Mouse (Mus musculus): Measurements from ENCODE around the gene Fam19a5. TPM values are rescaled to one million over a fixed set of nuclear protein-coding genes. Genes with fewer than 3 reads are reported as not detected.

Fam19a5 gene
- polyA plus RNA-seq, 1 experiment, result 0.68 TPM

- Histone ChIP-seq H3K4me3 (ENCODE audit: control insufficient read depth, low read depth, low read length) (no peak overlapping the region), H3K27ac (ENCODE audit: control insufficient read depth, insufficient read depth, low read depth, low read length) (no peak overlapping the region), H3K36me3 (ENCODE audit: control insufficient read depth, insufficient read depth, low read length) (no peaks in the 10 kb centered on the region), H3K4me1 (ENCODE audit: control insufficient read depth, insufficient read depth, low read length) (no peaks in the 10 kb centered on the region), H3K27me3 (ENCODE audit: control insufficient read depth, insufficient read depth, low read length) (no peaks in the 10 kb centered on the region)
- TF ChIP-seq CTCF (IDR thresholded peaks at IDR 0.05; ENCODE audit: control insufficient read depth, insufficient read depth, insufficient replicate concordance, low read depth, low read length) (no peak), POLR2A (IDR thresholded peaks at IDR 0.05; ENCODE audit: control insufficient read depth, low read depth, low read length) (no peak)
These were observed 147.3 kb downstream of the Fam19a5 start for GRCm38 (mm10) chr15:87691271-87691955.

- H3K27me3 ChIP-seq (ENCODE audit: control insufficient read depth, insufficient read depth, low read length), result no peaks in the 10 kb centered on the region
- no peaks in the 10 kb centered on the region for H3K4me1 ChIP-seq (ENCODE audit: control insufficient read depth, insufficient read depth, low read length)
- TF ChIP-seq POLR2A (IDR thresholded peaks at IDR 0.05; ENCODE audit: control insufficient read depth, low read depth, low read length) (no peak), CTCF (IDR thresholded peaks at IDR 0.05; ENCODE audit: control insufficient read depth, insufficient read depth, insufficient replicate concordance, low read depth, low read length) (no peak)
- no peak overlapping the region for H3K4me3 ChIP-seq (ENCODE audit: control insufficient read depth, low read depth, low read length)
- H3K36me3 ChIP-seq (ENCODE audit: control insufficient read depth, insufficient read depth, low read length), result no peaks in the 10 kb centered on the region
- H3K27ac ChIP-seq (ENCODE audit: control insufficient read depth, insufficient read depth, low read depth, low read length), result no peak overlapping the region
These were observed 147.9 kb downstream of the Fam19a5 start for GRCm38 (mm10) chr15:87691958-87692357.

- Histone ChIP-seq H3K4me1 (ENCODE audit: control insufficient read depth, insufficient read depth, low read length) (no peaks in the 10 kb centered on the region), H3K36me3 (ENCODE audit: control insufficient read depth, insufficient read depth, low read length) (no peaks in the 10 kb centered on the region), H3K27me3 (ENCODE audit: control insufficient read depth, insufficient read depth, low read length) (no peaks in the 10 kb centered on the region), H3K27ac (ENCODE audit: control insufficient read depth, insufficient read depth, low read depth, low read length) (no peak overlapping the region), H3K4me3 (ENCODE audit: control insufficient read depth, low read depth, low read length) (no peak overlapping the region)
- TF ChIP-seq POLR2A (IDR thresholded peaks at IDR 0.05; ENCODE audit: control insufficient read depth, low read depth, low read length) (no peak), CTCF (IDR thresholded peaks at IDR 0.05; ENCODE audit: control insufficient read depth, insufficient read depth, insufficient replicate concordance, low read depth, low read length) (no peak)
These were observed 148.3 kb downstream of the Fam19a5 start for GRCm38 (mm10) chr15:87692394-87692793.

GRCm38 (mm10) chr15:87692865-87693513, 148.9 kb downstream of the Fam19a5 start:
- Histone ChIP-seq H3K36me3 (ENCODE audit: control insufficient read depth, insufficient read depth, low read length) (no peaks in the 10 kb centered on the region), H3K4me1 (ENCODE audit: control insufficient read depth, insufficient read depth, low read length) (no peaks in the 10 kb centered on the region), H3K4me3 (ENCODE audit: control insufficient read depth, low read depth, low read length) (no peak overlapping the region), H3K27ac (ENCODE audit: control insufficient read depth, insufficient read depth, low read depth, low read length) (no peak overlapping the region), H3K27me3 (ENCODE audit: control insufficient read depth, insufficient read depth, low read length) (no peaks in the 10 kb centered on the region)
- TF ChIP-seq POLR2A (IDR thresholded peaks at IDR 0.05; ENCODE audit: control insufficient read depth, low read depth, low read length) (no peak), CTCF (IDR thresholded peaks at IDR 0.05; ENCODE audit: control insufficient read depth, insufficient read depth, insufficient replicate concordance, low read depth, low read length) (no peak)

- Histone ChIP-seq H3K27me3 (ENCODE audit: control insufficient read depth, insufficient read depth, low read length) (no peaks in the 10 kb centered on the region), H3K27ac (ENCODE audit: control insufficient read depth, insufficient read depth, low read depth, low read length) (no peak overlapping the region)
These were observed 153.4 kb downstream of the Fam19a5 start for GRCm38 (mm10) chr15:87697433-87697996.

GRCm38 (mm10) chr15:87698562-87699320, 154.6 kb downstream of the Fam19a5 start:
- no peak overlapping the region for H3K27ac ChIP-seq (ENCODE audit: control insufficient read depth, insufficient read depth, low read depth, low read length)
- no peak for TF ChIP-seq CTCF (IDR thresholded peaks at IDR 0.05; ENCODE audit: control insufficient read depth, insufficient read depth, insufficient replicate concordance, low read depth, low read length)
- no peaks in the 10 kb centered on the region for H3K27me3 ChIP-seq (ENCODE audit: control insufficient read depth, insufficient read depth, low read length)
- no peaks in the 10 kb centered on the region for H3K36me3 ChIP-seq (ENCODE audit: control insufficient read depth, insufficient read depth, low read length)
- H3K4me3 ChIP-seq (ENCODE audit: control insufficient read depth, low read depth, low read length), result no peak overlapping the region
- no peaks in the 10 kb centered on the region for H3K4me1 ChIP-seq (ENCODE audit: control insufficient read depth, insufficient read depth, low read length)

More at GRCm38 (mm10) chr15:87697433-87697996, 153.4 kb downstream of the Fam19a5 start:
- Histone ChIP-seq H3K4me1 (ENCODE audit: control insufficient read depth, insufficient read depth, low read length) (no peaks in the 10 kb centered on the region), H3K4me3 (ENCODE audit: control insufficient read depth, low read depth, low read length) (no peak overlapping the region), H3K36me3 (ENCODE audit: control insufficient read depth, insufficient read depth, low read length) (no peaks in the 10 kb centered on the region)
- no peak for TF ChIP-seq CTCF (IDR thresholded peaks at IDR 0.05; ENCODE audit: control insufficient read depth, insufficient read depth, insufficient replicate concordance, low read depth, low read length)
- TF ChIP-seq POLR2A (IDR thresholded peaks at IDR 0.05; ENCODE audit: control insufficient read depth, low read depth, low read length), result no peak

GRCm38 (mm10) chr15:87702821-87703220, 158.7 kb downstream of the Fam19a5 start:
- Histone ChIP-seq H3K27me3 (ENCODE audit: control insufficient read depth, insufficient read depth, low read length) (no peaks in the 10 kb centered on the region), H3K4me1 (ENCODE audit: control insufficient read depth, insufficient read depth, low read length) (no peaks in the 10 kb centered on the region), H3K27ac (ENCODE audit: control insufficient read depth, insufficient read depth, low read depth, low read length) (no peak overlapping the region), H3K36me3 (ENCODE audit: control insufficient read depth, insufficient read depth, low read length) (no peaks in the 10 kb centered on the region), H3K4me3 (ENCODE audit: control insufficient read depth, low read depth, low read length) (no peak overlapping the region)
- no peak for TF ChIP-seq POLR2A (IDR thresholded peaks at IDR 0.05; ENCODE audit: control insufficient read depth, low read depth, low read length)
- no peak for TF ChIP-seq CTCF (IDR thresholded peaks at IDR 0.05; ENCODE audit: control insufficient read depth, insufficient read depth, insufficient replicate concordance, low read depth, low read length)
